Mouse (Mus musculus) embryo, embryonic 10.5 days (tissue): Measurements from ENCODE around the gene Akt1.

Experiments
- DNase-seq: peaks from one replicate; pipeline ENCODE4 v3.0.0-alpha.2; 2015; ENCODE audit warnings: low spot score

The Akt1 gene

DNA sequence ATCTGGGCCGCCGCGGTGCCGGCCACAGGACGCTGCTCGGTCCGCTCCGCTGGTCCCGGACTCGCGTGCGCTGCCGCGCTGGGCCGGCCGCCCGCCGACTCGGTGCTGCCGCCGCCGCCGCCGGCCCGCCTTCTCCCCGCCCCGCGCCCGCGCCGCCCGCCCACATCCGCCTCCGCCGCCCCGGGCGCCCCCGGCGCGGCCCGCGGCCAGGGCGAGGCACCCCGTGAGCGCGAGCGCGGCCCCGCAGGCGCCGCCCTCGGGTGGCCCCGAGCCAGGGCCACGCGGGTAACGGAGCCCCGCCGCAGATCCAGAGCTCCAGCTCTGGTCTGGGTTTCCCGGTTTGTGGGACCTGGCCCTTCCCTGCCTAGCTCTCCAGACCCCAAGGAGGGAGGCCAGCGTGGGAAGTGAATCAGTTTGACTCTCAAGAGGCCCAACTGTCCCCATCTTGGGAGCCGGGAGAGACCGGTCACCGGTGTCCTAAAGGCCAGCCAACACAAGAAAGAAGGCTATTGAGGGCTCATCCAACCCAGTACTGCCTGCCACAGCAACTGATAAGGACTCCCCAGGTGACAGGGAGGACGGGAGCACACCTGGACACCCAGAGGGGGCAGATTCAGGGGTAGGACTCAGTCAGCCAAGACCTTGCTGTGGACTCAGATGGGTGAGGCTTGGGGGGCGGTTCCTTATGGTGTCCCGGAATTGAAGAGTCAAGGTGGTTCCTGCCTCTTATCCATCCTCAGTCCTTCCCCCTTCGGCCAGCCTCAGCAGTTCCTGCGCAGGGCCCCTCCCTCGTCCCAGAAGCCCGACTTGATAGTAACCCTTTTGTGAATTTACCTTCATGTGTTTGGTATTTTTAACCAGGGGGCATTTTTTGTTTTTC is at the start of gene Akt1:
TSS of gene Akt1 (minus strand) at position 753 of the 880 bp plus-strand sequence.
- peak; percentile 76 for DNase-seq

DNA sequence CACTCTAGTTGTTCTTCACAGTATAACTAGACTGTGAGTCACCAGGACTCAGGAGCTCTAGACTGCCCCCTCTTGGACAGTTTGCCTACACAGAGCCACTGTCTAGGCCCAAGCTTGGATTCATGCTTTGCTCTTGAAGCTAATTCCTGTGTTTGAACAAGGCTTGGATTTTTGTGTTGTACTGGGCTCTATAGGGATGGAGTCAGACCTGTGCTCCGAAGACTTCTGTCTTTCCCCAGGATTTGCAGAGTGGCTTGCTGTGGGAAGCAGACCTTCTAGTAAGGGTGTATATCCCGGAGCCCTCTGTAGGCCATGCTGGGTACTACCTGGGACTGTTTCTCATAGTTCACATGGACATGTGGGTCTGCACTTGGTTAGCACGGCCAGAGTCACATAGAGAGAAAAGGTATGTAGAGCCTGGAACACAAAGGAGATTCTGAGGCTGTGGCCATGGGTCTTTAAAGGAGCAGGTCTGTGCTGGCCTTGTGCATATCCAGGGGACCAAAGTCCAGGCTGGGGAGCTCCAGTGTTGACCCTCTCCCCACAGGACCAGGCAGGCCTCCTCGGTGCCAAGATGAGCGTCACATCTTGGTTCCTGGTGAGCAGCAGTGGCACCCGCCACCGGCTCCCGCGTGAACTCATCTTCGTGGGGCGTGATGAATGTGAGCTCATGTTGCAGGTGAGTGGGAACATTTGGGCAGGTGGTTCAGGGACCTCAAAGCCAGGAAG is 49.6 kb upstream of the Akt1 start:
- peak; percentile 87 for DNase-seq

DNA sequence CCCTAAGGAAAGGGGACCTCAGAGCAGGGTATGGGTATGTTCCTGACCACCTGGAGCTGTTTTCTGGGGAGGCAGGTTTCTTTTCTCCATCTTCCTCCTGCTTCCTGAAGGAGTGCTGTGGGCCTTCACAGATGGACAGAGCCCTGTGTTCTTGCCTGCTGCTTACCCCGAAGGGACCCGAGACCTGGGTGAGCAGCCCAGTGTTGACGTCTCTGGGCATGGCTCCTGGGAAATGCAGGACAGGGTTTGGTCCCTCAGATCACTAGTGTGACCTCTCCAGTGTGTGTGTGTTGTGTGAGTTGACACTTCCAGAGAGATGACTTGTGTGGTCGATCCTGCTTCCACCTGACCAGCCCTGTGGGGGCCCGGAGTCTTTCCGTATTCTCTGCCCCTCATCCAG is 48.8 kb upstream of the Akt1 start:
- no peak for DNase-seq

DNA sequence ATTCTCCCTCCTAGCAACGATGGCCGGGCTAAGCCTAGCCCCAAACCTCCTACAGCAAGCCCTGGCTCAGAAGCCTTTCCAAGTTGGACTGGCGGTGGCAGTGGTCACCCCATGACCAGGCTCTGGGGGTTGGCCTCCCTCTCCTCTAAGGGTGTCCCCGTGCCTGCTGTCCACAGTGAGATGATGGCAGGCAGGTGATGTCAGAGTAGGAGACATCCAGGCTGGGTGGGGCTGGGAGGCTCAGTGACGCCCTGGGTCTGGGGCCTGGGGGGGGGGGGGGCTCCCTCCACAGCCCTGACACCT is 48.3 kb upstream of the Akt1 start:
- DNase-seq = no peak

DNA sequence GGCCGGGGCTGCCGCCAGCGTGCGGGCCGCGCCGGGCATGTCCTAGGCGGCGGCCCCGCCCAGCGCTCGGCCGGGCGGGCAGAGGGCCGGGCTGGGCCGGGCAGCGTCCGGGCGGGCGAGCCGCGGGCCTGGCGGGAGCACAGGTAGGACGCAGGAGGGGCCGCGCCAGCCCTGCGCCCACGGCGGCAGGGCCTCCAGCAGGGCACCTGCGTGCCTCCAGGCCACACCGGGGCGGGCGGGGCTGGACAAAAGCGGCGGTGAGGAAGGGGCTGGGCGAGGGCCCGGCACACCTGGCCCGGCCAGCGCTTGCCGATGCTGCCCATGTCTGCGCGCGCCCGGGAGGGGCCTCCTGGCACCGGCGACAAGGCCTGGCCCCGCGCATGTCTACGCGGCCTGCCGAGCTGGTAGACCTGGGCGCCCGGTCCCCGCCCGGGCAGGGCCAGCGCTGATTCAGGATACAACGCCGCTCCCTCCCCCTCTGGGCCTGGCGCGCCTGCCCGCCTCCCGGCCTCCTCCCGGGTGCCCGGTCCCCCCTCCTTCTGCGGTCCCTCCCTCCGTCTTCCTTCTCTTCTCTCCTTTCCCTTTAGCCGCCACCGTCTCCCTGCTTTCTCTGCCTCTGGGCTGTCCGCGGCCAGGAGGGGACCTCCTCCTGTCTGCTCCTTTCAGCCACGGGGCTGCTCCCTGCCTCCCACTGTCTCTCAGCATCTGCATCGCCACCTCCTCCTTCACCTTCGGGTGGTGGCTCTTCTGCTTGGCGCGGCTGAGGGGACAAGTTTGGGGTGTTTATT is 47.8 kb upstream of the Akt1 start:
- DNase-seq = peak; percentile 39

DNA sequence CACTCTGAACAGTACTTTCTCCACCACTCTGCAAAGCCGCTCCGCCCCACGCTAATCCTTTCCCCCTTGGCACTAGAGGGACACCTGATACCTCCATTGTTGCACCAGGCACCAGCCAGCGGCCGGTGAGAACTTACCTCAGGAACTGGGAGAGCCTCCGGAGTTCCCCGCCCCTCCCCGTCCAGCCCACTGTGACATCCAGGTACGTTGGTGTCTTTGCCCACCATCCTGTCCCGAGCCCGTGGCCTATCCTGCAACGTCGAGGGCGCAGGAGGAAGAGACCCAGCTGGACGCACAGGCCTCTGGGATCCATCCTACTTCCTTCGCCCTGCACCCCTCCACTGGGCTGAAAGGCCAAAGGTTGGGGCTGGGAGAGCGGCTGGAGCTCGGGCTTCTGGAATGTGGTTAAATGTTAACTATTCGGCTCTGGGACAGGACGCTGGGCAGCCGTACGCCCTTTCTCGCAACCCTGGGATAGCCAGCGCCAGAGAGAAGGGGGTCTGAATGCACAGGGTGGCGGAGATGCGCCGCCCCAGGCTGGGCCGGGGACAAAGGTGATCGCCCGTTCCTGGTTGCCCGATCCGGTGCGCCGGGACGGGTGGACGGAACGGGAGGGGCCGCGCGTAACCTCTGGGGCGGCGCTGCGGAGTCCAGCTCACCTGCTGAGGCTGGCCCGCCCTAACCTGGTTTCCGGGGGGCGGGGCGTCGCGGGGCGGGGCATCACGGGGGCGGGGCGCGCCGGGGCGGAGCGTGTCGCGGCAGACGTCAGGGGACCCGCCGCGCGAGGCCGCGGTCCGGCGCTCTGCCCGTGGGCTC is 46.9 kb upstream of the Akt1 start:
- peak; percentile 39 for DNase-seq

DNA sequence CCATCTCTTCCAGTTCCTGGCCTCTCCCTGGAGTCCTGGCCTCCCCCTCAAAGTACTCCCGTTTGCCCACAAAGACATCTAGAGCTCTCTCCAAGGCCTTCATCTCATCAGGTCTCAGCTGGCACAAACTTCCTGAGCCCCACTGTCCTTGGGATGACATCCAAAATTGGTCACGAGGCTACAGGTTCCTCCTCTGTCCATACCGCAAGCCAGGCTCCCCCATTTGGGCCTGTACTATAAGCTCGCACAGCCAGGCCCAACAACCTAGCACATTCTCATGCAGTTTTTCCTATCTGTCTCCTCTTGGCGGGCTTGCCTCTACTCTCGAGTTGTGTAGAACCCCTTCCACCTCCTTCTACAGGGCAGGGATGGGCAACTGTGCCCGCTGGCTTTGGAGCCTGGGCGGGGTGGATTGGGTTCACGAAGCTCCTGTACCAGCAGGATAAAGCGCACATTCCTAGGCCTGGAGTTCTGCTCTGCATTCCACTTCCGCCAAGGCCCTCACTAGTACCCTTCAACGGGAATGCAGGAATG is 46.3 kb upstream of the Akt1 start:
- no peak for DNase-seq

DNA sequence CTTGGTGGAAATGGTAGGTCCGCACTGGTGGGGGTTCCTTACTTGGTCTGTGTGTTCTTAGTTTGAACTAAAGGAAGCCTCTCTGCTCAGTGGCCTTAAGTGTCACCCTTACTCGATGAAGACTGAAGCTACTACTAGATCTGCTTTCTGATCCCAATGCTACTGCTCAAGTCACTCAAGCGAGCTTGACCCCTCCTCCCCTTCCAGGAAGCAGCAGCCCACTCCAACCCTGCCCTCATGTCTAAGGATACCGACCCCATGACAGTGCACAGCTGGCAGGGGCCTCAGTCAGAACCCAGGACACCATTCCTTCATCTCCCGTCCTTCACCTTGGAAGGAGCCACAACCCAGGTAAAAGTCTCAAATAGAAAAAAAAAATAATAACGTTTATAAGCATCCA is 45.5 kb upstream of the Akt1 start, which contains the start of gene Cep170b:
TSS of gene Cep170b (plus strand) at position 240 of the 400 bp plus-strand sequence.
- no peak for DNase-seq

DNA sequence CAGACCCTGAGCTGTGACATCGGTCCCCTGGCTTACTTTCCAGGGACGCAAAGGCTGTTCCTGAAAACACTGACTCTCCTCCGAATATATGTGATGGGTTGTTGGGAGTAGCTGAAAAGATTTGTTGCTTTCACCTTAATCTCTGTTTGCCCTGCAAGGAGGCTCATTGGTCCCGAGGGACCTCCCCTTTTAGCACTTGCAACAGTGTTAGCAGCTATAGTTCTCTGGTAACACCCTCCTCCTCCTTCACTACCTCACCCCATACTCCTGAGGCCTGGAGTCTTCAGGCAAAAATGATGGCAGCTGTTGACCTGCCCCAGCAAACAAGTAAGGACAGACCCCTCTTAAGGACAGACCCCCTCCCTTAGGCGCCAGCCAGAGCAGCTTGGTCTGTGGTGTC is 44.3 kb upstream of the Akt1 start:
- DNase-seq = no peak

DNA sequence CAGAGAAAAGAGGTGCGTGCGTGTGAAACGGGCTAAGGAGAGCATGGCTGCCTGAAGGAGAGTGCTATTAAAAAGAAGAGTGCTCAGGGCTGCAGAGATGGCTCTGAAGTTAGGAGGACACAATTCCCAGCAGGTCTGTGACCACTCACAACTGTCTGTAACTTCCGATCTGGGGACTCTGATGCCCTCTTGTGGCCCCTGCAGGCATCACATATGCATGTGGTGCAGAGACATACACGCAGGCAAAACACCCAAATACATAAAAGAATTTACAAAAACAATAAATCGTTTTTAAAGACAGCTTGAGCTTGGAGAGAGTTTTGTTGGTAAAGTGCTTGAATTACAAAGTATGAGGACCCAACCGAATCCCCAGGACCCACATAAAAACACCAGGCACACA is 42.5 kb upstream of the Akt1 start:
- DNase-seq = peak; percentile 79

DNA sequence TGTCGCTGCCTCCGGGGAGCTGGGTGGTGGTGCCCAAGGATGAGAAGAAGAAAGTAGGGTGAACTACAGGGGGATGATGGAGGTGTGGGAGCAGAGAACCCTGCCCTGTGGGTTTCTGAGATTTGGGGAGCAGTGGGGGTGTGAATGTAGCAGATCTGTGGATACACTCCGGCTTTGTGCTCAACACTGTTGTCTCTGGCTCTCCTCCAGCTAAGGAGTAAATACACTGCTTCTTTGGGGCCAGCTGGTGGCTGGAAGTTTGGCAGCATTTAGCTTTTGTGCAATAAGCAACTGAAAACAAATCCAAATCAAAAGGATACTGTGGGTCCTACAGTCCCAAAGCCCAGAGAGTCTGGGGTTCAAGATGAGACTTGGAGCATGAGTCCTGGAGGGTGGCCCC is 39.3 kb upstream of the Akt1 start:
- no peak for DNase-seq

DNA sequence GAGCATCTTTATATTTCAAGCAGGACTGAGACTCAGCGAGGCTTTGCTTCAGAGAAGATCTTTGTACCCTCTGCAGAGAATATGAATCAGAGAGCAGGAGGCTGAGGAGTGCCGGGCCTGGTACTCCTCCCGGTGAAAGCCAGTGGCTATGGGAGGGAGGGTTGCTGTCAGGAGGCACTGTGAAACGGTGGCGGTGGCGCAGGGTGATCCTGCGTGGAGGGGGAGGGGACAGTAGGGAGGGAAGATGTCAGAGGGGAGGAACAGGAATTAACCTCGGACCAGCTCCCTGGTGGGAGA is 32.8 kb upstream of the Akt1 start:
- DNase-seq = no peak

DNA sequence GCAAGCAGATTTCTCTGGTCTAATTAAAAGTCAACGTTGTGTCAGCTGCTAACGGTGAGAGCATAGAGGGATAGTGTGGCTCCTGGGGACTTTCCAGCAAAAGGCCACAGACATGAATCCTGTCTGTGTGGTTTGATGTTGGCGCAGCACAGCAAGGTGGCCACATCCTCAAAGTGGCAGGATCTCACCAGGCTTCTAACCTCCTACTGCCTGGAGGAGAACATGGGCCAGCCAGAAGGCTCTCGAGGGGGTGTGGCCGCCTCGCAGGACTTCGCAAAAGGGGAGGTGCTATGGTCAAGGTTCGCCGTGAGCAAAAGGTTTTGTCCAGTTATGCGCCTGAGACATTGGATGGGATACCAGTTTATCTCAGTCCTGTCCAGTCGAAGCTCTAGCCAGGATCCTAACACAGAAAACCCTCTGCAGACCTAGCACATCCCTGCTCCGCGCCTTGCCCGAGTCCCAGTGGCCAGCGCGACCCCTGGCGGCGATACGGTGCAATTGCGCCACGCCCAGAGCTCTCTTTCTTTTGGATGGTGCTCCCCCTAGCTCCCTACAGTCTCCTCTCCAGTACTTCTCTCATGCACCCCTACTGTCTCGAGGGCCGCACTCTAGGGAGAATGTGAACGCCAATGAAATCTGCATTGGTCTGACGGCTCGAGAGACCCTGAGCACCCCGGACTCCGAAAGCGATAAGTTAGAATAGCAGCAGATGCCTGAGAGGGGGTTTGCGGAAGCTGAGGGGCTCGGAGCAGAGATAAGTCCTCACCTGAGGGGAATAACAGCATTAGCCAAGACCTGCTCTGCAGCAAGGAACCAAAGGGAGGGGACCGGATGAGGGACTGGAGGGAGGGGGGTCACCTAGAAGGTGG is 32.3 kb upstream of the Akt1 start:
- DNase-seq = peak; percentile 91

DNA sequence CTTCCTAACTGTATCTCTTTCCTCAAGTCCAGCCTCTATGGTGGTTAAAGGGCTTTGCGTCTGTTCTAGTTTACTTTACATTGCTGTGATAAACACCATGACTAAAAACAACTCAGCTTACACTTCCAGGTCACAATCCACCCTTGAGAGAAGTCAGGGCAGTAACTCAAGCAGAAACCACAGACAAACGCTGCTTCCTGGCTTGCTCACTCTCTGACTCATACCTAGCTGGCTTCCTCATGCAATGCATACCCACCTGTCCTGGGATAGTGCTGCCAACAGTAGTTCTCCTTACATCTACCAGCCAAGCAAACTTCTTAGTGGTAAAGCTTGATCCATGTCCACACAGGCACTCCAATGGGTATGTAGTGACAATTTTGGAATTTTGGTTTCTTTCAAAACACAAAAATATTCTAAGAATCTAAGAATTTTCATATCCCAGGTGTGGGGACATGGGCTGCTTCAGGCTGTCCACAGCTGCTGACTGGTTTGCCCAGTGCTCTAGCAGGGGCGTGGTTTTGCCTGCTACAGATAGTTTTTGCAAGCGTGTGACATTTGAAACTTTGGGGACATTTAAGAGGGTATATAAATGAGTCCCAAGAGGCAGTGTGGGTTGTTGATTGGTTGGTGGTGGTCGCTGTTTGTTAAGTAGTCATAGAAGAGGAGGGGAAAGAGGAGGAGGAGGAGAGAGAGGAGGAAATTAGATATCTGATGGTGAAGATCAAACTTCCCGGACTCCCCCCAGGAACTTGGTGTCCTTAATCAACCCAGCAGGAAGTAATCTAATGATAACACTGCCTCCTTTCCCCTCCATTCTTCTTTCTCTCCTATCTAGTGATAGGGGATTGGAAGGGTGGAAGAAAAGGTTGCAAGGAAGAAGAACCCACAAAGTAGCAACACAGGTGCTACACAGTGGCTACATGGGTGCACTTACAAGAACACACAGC is 28.0 kb upstream of the Akt1 start:
- no peak for DNase-seq

DNA sequence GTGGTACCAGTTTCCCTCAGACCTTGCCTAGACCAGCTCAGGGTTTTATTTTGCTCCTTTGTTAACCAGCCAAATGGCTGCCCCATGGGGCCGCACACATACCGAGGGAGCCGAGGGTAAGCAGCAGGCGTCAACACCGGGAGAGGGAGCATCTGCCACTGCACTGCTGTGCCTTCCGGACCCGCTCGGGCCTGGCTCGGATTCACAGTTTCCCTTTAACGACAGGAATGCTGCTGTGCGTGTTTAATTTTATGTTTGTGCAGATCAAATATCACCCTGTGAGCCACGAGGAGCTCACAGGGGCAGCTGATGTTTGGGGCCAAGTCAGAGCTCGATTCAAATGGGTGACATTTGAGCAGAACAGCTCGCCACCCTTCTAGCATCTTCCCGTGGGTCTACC is 25.8 kb upstream of the Akt1 start:
- DNase-seq = peak; percentile 40

DNA sequence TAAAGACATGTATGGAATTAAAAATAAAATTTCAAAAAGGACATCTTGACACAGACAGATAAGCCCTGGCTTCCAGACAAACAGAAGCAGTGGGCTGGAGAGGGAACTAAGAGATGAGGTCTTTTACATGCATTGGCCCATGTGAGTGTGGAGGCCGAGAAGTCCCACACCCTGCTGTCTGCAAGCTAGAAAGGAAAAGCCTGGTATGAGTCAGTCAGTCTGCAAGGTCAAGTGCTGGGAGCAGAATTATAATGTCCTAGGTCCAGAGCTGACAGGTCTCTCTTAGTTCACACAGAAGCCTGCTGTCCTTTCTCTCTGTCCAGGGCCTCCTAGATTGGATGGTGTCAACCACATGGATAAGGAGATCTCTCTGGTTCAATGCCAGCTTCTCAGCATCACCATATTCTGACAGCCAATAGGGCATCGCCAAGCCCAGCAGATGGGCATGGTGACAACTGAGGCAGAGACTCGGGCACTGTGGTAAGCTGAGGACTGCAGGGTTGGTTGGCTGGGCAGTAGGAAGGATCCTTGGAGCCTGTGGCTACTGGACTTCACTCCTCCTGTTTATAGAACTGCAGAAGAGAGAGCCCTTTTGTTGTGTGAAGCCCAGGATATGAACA is 22.2 kb upstream of the Akt1 start:
- DNase-seq = no peak

DNA sequence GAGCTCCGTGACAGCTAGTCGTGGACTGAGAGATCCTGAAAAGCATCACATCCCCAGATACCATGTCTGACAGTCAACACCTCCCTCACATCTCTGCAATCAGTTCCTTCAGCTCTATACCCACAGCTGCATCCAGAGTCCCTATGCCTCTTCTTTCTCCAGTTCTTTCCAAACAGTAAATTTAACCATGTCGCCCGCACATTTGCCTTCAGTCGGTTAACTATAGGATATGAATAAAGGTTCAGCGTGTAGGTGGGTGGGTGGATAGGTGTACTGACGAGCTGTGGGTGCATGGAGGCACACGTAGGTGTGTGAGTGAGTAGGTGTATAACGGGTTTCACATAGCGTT is 19.4 kb upstream of the Akt1 start:
- DNase-seq = no peak

DNA sequence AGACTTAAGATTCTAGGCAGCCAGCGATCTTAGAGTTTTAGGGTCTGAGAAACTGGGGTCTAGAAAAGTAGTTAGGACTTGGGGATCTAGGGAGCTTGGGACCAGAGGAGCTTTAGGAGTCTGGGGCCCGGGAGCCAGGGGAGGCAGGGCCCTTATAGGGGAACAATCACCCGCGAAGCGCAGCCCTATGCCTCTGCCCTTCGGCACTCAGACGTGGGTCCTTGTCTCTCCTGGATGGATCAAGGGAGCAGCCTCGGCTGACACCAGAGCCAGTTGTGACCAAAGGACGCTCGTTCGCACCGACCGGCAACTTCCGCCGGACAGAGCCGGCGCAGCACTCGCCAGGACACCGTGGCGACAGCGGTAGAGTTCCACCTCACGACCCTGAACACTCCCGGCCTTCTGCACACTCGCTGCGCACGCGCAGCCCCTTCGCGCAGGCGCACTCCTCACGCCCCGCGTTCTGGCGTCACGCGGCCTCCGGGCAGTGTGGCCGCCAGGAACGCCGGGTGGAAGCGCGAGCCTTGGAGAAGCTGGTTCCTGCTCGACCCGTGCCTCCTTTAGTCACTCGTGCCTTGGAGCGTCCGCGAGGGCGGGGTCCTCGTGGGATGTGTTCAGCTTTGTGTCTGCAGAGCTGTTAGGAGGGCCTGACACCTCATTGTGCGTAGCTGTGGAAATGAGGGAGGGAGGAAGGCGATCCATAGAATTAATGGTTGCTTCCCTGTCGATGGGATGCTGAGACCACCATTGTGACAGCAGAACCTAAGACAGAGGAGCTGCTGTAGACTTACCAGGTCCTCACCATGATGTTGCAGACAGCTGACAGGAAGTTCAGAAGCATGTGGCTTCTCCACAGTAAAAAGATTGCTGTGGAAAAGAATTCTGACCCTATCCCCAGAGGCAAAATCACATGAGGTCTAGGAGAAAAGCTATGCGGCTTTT is 18.8 kb upstream of the Akt1 start:
- peak; percentile 95 for DNase-seq
